Mouse (Mus musculus): ENCODE results near the gene Ptpn3. TPM values are rescaled to one million over a fixed set of nuclear protein-coding genes. Genes with fewer than 3 reads are reported as not detected.
"Not testable (repeated sequence)": the region's sequence is repeated elsewhere in the genome, so short reads cannot be mapped to it uniquely, and the experiment has no call there.

The Ptpn3 gene
- total RNA-seq, 2 experiments from 2014 or later: 0.17 TPM; not detected in 1

DNA sequence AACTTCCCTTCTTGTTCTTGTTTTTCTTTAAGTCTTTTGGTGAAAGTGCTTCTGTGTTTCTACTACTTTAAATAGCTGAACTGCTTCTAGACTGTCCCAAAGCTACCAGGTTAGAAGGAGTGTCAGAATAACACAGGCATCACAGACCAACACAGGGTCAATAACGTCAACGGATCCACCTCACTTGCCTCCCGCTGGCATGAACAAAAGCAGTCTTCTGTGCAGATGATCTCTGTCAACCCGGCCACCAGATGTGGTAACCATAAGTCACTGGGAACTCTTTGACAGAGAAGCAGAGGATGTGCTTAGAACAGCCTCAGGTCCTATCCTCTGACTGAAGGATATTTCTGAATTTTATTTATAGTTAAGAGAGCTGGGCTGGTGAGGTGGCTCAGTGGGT is 65.9 kb downstream of the Ptpn3 start:
- ATAC-seq (replicated peaks; ENCODE audit: low FRiP score, poor library complexity, severe bottlenecking): no peak

DNA sequence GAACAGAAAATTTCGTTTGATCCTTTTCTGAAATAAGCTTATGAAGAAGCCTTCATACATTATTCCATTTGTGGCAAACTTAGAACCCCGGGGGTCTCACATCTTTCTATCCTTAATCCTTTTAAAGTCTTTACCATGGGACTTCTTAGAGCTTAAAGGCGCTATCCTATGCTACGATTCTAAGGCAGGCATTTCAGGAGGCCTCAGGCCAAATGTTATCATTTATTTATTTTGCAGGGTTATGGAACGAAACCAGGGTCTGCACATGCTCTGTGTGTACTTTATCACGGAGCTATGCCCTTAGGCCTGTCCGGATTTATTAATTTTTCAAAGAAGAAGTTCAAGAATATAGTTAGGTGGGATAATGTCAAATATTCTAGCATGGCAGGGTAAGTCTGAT is 67.3 kb downstream of the Ptpn3 start:
- ATAC-seq (replicated peaks; ENCODE audit: low FRiP score, poor library complexity, severe bottlenecking): no peak

DNA sequence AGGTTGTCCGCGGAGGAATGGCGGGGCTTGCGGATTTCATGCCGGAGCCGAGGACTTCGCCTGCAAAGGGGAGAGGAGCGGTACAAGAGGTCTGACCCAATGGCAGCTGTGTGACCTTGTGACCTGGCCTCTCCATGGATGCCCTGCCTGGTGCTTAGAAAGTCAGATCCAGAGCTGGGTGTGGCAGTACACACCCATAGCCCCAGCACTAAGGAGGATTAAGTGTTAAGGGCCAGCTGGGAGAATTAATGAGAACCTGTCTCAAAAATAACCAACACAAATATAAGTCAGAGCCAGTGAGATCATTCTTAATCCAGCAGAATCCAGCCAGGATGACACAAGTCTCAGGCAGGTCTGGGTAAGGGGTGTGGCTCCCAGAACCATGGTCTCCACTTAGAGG is 69.2 kb downstream of the Ptpn3 start:
- ATAC-seq (replicated peaks; ENCODE audit: low FRiP score, poor library complexity, severe bottlenecking): no peak

DNA sequence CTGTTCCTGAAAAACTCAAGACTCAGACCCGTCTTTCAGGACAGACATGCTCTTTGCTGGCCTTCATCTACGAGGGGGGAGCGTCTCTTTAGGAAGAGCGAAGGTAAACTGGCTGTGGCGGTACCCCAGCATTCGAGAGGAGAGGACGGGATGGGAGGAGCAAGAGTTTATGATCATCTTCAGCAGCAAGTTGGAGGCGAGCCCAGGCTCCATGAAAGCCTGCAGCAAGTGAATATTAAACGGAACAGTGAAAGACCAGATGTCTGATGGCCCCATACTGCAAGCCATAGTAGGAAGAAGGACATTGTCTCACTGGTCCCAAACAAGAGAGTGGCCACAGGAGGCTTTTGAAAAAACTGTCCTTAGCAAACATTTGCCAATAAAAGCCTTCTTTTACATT is 70.3 kb downstream of the Ptpn3 start:
- ATAC-seq (replicated peaks; ENCODE audit: low FRiP score, poor library complexity, severe bottlenecking): no peak

DNA sequence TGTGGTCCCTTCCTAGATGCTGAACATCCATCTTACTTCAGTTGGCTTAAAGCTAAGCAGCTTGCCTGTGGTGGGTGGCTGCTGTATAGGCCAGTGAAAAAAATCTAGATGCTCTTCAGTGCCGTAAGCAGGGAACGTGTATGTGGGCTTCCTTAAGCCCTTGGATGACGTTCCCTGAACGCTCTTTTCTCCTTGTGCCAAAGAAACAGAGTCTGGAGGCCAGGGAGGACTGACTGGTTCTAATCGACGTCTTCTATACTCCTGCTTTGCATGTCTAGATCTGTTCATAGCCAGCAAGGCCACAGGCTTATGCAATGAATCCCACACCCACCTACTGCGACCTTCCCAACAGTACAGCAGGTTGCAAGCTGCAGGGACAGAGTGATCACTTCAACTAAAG is 71.3 kb downstream of the Ptpn3 start:
- ATAC-seq (replicated peaks; ENCODE audit: low FRiP score, poor library complexity, severe bottlenecking): no peak

DNA sequence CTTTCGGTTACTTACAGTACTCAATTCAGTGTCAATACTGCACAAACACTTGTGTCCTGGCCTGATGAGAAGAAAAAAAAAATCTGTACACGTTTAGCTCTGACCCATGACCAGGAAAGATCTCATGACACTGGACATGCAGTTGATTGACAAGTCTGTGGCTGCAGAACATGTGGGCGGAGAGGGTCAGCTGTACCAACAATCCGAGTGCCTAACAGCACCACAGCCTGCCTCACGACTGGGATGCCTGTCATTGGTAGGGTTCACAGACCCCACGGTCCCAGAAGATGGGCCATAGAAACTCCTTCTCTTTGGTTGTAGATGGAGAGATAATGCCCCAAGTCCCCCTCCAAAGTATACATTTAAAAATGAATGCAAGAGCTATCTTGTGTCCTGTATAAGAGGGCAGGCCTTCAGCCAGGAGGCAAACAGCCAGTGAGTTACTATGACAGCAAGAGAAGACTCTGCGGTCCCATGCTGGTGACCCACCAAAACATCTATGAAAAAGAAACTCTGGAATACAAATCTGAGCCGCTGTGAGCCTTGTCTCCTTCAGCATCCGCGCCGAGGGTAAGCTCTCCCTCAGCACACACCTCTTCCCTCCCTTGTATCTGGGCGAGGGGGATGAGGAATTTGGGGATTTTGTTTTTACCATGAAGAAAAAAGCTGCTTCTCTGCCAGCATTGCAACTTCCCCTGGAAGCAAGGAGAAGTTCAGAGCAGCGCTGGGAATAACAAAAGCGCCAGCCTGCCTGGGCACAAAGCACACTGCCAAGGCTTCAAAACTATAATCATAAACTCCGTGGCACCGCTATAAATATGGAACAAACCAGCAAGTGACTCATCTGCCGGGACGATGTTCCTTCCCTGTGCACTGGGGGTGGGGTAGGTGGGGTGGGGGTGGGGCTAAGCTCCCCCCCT is 72.8 kb downstream of the Ptpn3 start:
- no peak for ATAC-seq (replicated peaks; ENCODE audit: low FRiP score, poor library complexity, severe bottlenecking)

DNA sequence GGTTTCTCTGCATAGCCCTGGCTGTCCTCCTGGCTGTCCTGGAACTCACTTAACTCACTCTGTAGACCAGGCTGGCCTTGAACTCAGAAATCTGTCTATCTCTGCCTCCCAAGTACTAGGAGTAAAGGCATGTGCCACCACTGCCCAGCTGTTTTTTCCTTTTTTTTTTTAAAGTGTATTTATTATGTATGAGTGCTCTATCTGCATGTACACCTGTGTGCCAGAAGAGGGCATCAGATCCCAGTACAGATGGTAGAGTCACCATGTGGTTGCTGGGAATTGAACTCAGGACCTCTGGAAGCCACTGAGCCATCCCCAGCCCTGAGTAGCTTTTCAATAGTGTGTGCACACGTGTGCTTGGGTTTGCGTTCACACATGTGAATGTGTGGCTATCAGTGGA is 76.9 kb downstream of the Ptpn3 start:
- no peak for ATAC-seq (replicated peaks; ENCODE audit: low FRiP score, poor library complexity, severe bottlenecking)

DNA sequence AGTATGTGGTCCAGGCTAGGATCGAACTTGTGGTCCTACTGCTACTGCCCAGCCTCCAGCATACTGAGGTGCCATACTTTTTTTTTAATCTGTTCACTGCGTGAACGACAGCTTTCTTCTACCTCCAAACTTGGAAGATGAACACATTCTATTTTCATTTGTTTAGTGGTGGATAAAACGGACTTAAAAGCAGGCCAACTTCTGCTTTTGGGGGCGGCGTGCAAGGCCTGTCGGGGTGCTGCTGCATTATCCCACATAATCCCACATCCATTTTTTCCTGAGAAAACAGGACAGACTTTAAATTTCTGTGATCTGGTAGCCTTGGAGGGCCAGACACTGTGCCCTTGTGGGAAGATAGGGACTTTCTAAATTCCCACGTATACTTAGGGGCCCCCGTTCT is 83.9 kb downstream of the Ptpn3 start:
- no peak for ATAC-seq (replicated peaks; ENCODE audit: low FRiP score, poor library complexity, severe bottlenecking)

DNA sequence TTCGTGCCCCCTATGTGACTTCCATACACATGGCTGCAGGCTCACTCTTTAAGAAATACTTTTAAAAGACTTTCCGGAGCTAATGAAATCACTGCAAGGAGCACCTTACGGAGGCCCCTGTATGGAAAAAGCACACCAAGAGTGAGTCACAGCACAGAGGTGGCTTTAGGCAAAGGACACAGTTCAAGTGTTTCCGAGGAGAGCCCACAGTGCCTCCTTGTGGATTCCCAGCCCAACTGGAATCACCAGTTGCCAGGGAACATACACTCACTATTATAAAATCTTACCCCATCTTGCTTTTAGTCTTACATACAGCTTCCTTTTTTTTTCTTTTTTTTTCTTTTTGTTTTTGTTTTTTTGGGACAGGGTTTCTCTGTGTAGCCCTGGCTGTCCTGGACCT is 85.1 kb downstream of the Ptpn3 start:
- no peak for ATAC-seq (replicated peaks; ENCODE audit: low FRiP score, poor library complexity, severe bottlenecking)

DNA sequence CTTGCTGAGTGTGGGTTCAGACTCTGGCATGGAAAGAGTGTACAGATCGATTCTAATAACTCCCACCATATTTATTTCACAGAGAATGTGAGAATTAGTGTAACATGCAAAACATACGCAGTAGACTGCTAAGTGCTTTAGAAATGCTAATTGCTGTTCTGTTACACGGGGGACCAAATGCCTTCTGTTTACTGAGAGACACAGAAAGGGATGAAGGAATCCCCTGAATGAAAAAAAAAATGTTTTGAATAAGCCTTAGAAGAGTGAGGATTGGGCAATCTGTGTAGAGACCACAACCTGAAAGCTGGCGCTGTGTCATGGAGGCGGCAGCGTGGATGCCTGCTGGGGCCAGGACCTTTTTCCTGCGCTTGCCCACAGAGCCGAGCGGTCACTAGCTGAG is 86.8 kb downstream of the Ptpn3 start:
- no peak for ATAC-seq (replicated peaks; ENCODE audit: low FRiP score, poor library complexity, severe bottlenecking)

DNA sequence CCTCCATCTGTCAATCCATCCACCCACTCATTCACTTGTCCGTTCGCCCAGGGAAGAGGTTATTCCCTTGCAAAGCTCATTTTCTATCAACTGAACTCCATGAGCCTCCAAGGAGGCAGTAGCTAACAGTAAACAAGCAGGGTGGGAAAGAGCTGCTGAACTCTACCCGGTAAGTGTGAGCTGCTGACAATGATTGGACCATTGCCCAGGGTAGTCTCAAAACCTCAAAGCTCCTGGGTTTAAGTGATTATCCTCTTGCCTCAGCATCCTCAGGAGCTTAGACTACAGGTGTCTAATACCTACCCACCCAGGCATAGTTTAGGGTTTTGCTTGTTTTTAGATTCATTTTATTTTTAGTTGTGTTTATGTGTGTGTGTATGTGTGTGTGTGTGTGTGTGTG is 87.5 kb downstream of the Ptpn3 start:
- no peak for ATAC-seq (replicated peaks; ENCODE audit: low FRiP score, poor library complexity, severe bottlenecking)

DNA sequence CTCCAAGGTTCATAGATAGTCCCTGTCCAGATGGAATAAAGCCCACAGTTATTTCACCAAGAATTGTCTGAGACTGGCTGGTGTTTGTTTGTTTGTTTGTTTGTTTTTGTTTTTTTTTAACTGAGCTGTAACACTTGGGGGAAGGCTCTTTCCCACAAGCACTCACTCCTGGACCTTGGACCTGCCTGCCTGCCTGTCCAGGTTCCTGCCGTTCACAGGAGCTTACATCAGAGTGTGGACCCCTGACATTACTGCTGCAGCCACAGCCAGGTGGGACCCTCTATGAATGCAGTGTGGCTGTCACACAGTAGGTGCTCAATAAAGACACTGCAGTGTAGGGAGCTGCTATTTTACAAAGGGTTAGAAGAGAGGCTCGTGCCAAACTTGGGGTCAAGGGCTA is 89.9 kb downstream of the Ptpn3 start:
- no peak for ATAC-seq (replicated peaks; ENCODE audit: low FRiP score, poor library complexity, severe bottlenecking)

DNA sequence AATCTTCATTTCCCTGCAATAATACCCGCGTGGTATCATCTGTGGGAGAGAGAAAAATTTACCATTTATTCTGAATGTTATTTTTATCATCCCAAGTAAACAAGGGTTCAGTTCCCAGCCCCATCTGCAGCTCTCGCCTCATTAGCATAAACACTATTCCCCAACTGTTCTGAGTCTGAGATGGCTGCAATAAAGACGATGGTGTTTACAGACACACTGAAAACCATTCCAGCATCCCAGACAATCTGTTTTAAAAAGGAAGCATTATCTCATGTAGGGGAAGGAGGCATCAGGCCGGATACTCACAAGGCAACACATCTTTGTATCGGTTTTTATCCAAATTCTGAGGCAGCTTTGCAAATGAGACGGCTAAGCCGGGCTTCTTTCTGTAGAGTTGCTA is 95.7 kb downstream of the Ptpn3 start:
- no peak for ATAC-seq (replicated peaks; ENCODE audit: low FRiP score, poor library complexity, severe bottlenecking)

DNA sequence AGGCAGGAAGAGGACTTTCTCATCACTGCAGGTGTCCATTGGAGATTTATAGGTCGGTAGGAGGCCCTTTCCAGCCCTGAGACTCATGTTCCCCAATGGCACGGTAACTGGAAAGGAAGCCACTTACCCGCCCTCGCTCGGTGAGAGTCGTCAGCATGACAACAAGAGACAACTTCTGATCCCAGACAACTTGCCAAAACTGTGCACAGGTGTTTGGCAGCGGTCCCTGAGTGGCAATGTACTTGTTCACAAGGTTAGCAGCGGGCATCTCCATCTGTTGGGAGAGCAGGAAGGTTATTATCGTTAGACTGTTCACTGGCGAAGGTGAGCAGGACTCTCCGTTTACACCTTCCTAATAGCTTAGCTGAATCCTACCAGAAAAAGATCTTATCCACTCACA is 96.9 kb downstream of the Ptpn3 start:
- ATAC-seq (replicated peaks; ENCODE audit: low FRiP score, poor library complexity, severe bottlenecking): no peak

DNA sequence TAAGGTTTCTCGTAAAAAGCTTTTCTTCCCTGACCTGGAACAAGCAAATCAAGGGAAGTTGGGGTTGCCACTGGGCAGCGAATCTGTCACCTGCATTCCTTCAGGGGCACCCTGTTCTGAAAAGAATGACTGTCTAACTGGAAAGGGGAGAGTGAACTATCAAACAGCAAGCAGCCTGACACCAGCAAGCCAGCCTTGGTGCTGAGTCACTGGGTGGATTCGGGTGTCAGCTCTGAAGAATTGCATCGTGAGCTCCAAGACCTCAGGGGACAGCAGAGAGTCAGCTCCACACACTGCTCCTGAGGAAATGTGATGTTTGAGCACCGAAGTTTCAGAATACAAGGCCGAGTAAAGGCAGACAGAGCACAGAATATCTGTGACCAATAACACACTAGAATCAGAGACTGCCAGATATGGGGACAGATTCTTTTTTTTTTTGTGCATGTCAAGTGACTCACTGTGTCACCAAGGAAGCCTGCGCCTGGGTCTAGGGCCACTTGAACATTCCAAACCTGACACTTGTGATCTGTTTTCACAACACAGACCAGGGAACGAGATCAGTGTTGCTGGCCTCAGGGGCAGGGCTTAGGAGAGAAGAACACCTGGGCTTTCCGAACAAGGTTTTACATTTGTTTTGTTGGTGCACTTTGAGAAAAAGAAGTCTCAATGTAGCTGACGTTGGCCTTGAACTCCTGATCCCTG is 98.8 kb downstream of the Ptpn3 start:
- no peak for ATAC-seq (replicated peaks; ENCODE audit: low FRiP score, poor library complexity, severe bottlenecking)

DNA sequence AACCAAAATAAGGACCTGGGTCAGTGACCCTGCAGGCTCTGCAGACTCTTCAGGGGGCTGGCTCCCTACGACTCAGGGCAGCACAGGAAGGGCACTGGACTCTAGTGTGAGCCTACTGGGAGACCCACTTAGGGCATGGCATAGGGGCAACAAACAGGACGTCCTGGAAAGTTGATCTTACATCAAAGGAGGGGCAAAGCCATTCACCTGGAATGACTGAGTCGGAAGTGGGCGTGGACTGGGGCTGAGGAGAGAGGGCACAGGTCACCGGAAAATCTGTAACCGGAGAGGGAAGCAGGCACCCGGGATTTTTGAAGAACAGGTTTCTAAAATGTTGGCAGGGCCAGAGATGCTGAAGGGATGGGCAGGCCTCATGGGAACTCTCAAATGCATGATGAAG is 99.5 kb downstream of the Ptpn3 start:
- no peak for ATAC-seq (replicated peaks; ENCODE audit: low FRiP score, poor library complexity, severe bottlenecking)

DNA sequence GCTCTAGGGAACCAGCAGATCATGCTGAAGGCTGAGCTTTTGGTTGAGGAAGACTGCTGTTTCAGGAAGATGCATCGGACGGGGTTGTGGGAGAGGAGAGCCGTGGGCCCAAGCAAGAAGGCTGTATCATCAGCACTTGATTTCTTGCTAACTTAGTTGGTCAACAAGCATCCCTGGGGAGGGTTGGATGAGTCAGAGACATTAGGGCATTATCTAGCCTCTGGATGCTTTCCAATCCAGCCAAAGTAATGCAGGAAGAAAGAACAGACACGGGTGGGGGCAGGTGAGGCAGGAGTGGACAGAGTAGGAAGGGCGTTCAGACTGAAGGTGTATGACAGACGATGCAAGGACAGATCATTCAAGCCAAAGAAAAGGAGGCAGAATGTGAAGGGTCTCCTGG is 101.0 kb downstream of the Ptpn3 start:
- ATAC-seq (replicated peaks; ENCODE audit: low FRiP score, poor library complexity, severe bottlenecking): no peak

DNA sequence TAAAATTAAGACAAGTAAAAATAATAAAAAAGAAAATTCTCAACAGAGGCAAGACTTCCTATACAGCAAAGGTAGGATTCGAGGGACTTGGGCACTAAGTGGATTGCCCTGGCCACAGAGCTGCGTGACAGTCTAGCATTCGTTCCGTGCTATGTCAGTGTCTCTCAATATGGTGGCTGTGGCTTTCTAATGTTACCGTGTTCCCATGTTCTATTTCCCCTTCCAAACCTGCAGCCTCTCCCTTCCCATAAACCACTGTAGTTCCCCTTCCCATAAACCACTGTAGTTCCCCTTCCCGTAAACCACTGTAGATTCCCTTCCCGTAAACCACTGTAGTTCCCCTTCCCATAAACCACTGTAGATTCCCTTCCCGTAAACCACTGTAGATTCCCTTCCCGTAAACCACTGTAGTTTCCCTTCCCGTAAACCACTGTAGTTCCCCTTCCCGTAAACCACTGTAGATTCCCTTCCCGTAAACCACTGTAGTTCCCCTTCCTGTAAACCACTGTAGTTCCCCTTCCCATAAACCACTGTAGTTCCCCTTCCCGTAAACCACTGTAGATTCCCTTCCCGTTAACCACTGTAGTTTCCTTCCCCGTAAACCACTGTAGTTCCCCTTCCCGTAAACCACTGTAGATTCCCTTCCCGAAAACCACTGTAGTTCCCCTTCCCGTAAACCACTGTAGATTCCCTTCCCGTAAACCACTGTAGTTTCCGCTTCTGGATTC is 102.8 kb downstream of the Ptpn3 start:
- ATAC-seq (replicated peaks; ENCODE audit: low FRiP score, poor library complexity, severe bottlenecking): not testable (repeated sequence)

DNA sequence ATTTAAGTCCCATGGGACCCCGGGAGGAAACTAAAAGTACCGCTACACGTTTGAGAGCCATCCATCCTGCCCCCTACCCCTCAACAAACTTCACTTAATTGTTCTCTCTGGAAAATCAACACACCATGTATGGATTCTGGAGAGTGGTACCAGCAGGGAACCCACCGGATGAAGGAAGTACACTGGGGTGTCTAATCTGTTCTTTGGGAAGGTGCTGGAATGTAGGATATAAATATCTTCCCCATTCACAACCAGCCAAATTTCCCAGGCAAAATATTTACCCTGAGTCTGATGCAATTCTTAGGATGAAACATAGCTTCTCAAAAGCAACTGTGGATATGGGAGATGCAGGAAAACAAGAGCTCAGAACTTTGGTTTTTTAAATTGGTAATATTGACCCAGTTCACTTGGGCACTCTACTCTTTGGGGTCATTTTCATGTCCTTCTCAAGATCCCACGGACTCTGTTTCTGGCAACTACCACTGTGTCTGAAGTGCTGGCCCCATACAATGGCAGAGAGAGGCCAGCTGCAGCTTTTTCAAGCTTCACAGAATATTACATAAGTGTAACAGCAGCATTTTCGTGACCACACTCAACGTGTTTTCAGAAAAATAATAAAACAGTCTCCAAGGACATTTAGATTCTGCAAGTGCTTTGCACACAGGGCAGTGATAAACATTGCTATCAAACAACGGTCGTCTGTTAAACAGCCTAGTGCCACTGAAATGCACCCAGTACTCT is 109.9 kb downstream of the Ptpn3 start:
- ATAC-seq (replicated peaks; ENCODE audit: low FRiP score, poor library complexity, severe bottlenecking): no peak

DNA sequence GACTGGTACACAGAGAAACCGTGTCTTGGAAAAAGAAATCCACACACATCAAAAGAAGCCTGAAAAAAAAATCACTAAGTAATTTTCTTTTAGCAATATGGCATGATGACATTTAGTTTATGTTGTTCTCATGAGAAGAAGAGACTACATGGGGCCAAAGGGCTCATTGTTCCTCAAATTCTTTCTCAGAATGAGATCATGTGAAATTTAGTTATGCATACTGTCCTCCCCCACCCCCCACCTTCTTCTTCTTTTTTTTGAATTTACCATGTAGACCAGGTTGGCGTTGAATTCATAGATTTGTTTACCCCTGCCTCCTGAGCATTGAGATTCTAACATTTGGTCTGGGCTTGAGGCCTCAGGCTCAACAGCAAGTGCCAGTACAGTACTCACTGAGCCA is 111.8 kb downstream of the Ptpn3 start:
- no peak for ATAC-seq (replicated peaks; ENCODE audit: low FRiP score, poor library complexity, severe bottlenecking)

Measured in erythroblast, adult 5-6 weeks (primary cell).